Mouse (Mus musculus) olfactory bulb, adult 2 months (tissue): ENCODE measurements around the gene Art5. TPM values are rescaled to one million over a fixed set of nuclear protein-coding genes. Genes with fewer than 3 reads are reported as not detected.

Source experiments
- H3K27ac ChIP-seq: fragments of 200-500 bp; 2 replicates; pipeline ENCODE4 v1.5.1; 2012; ENCODE audit warnings: low read depth, low read length; ENCODE audit not compliant: insufficient read depth
- H3K4me1 ChIP-seq: fragments of 200-500 bp; 2 replicates; pipeline ENCODE4 v1.6.1; 2012; ENCODE audit warnings: low read length; ENCODE audit not compliant: control insufficient read depth, insufficient read depth
- H3K4me3 ChIP-seq: fragments of 200-500 bp; 2 replicates; pipeline ENCODE4 v1.5.1; 2012; ENCODE audit warnings: mild to moderate bottlenecking, low read depth, low read length, moderate library complexity; ENCODE audit not compliant: insufficient read depth
- CTCF ChIP-seq: fragments of 200-500 bp; IDR thresholded peaks from 2 replicates; pipeline ENCODE4 v1.5.1; 2012; ENCODE audit warnings: low read depth, mild to moderate bottlenecking, low read length, moderate library complexity; ENCODE audit not compliant: insufficient read depth
- POLR2A ChIP-seq: fragments of 200-500 bp; IDR thresholded peaks from 2 replicates; pipeline ENCODE4 v1.6.1; 2012; ENCODE audit warnings: mild to moderate bottlenecking, low read depth, low read length, moderate library complexity; ENCODE audit not compliant: insufficient read depth
- WGBS: fragments of 180-500 bp; shearing (Covaris S2); methylation state at CpG from one replicate; pipeline ENCODE4 v1.1.7; 2018; 5-methylcytosine and 5-hydroxymethylcytosine counted together
- polyA plus RNA-seq: library from polyadenylated mRNA; stranded (reverse); fragments of >200 nt; gene quantifications from 2 replicates; pipeline ENCODE4 v1.2.4, GENCODE M21; 2012; ENCODE audit warnings: low replicate concordance; ENCODE audit not compliant: missing spikeins, insufficient read depth, insufficient read length

Gene Art5
- polyA plus RNA-seq, 1 experiment: not detected

- no peak for TF ChIP-seq POLR2A
- no peak for TF ChIP-seq CTCF
- no peak overlapping the region for H3K27ac ChIP-seq
- H3K4me1 ChIP-seq: peaks cover 14% of the 10 kb centered on the region
- peak overlapping the region; percentile 20 for H3K4me3 ChIP-seq
- WGBS: 11% methylated on average over 30 of the region's 30 CpGs
These were observed 9.3 kb downstream of the Art5 start for GRCm38 (mm10) chr7:102099760-102100661.

DNA sequence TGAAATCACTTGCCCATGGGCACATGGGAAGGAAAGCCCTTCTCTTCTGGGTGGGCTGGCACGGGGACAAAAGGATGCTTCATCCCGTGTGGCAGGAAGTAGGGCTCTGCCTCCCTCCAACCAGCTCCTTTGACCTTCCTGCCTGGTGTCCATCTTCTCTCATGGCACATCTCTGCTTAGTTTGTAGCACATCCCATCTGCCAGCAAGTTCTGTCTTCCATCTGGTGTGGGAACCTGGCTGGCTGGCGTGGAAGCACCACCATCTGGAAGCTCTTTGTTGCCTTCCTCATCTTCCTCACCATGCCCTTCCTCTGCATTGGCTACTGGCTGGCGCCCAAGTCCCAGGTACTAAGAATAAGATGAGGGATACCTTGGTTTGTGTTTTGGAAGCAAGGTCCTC is 22.0 kb downstream of the Art5 start:
- WGBS: 83% methylated on average over 4 of the region's 4 CpGs
- Histone ChIP-seq H3K4me1 (no peaks in the 10 kb centered on the region), H3K27ac (no peak overlapping the region), H3K4me3 (no peak overlapping the region)
- TF ChIP-seq POLR2A (no peak), CTCF (no peak)

- Histone ChIP-seq H3K27ac (no peak overlapping the region), H3K4me3 (no peak overlapping the region), H3K4me1 (no peaks in the 10 kb centered on the region)
- TF ChIP-seq CTCF (no peak), POLR2A (no peak)
- 91% methylated on average over 26 of the region's 26 CpGs for WGBS
These were observed 25.1 kb downstream of the Art5 start for GRCm38 (mm10) chr7:102084041-102084696.

DNA sequence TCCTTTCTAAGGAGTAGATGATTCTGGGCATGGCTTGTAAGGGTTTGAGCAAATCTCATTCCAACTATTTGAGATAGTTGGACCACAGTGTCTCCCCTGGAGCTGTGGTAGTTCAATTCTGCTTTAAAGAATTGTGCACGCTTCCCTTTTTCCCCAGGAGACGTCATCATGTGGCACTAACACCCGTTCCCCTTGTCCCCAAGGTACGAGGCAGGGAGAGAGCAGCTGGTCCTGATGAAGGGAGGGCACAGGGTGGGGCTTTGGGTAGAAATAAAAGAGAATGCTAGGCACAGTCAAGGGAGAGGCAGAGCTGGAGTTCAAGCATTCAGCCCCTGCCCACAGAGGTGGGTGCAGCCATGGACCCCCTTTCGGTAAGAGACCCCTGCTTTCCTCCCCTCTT is 26.5 kb downstream of the Art5 start, which contains the start of gene Trpc2:
Gene Trpc2 (plus strand): TSS at position 301 of the 400 bp plus-strand sequence.
- no peak for TF ChIP-seq POLR2A
- TF ChIP-seq CTCF: no peak
- Histone ChIP-seq H3K4me1 (no peaks in the 10 kb centered on the region), H3K27ac (no peak within 1 kb of the TSS), H3K4me3 (no peak within 1 kb of the TSS)
- WGBS: 82% methylated on average over 5 of the region's 5 CpGs

DNA sequence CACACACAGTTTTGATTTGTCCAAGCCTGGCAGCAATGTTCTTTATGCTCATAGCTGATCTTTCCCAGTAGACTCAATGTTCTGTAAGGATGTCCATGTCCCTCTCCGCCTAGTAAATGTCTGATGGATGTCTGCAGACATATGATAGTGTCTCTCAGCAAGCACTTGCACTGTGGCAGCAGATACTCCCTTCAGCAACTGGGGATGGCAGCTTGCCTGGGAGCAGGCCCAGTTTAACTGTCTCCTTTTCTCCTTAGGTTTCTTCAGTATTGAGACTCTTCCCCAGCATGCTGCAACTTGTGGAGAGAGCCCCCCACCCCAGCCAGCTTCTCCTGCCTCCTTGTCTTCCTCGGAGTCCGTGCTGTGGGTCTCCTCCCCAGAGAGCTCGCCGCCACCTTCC is 27.5 kb downstream of the Art5 start:
- H3K27ac ChIP-seq: no peak overlapping the region
- H3K4me3 ChIP-seq: no peak overlapping the region
- 98% methylated on average over 5 of the region's 5 CpGs for WGBS
- TF ChIP-seq POLR2A (no peak), CTCF (no peak)
- no peaks in the 10 kb centered on the region for H3K4me1 ChIP-seq

DNA sequence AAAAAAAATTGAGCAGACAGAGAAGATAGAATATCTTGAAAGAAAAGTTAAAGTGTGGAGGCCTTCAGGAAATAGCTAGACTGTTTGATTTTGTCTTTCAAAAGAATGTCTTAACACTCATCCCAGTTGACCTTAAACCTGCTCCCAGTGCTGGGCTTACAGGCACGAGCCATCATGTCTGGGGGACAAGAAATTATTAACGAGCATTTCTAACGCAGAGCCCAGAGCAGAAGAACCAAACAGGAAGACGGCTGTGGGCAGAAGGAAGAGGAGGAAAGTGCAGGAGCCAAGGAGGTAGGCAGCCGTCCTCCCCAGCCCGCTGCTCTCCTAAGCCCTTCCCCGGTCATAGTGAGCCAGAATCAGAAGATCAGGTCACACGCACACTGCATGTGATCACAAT is 29.0 kb downstream of the Art5 start:
- Histone ChIP-seq H3K4me3 (no peak overlapping the region), H3K27ac (no peak overlapping the region), H3K4me1 (no peaks in the 10 kb centered on the region)
- no peak for TF ChIP-seq CTCF
- TF ChIP-seq POLR2A: no peak
- WGBS: 95% methylated on average over 8 of the region's 8 CpGs

GRCm38 (mm10) chr7:102078517-102078916 is 30.8 kb downstream of the Art5 start:
- no peak overlapping the region for H3K4me3 ChIP-seq
- TF ChIP-seq CTCF (no peak), POLR2A (no peak)
- 64% methylated on average over 7 of the region's 7 CpGs for WGBS
- H3K4me1 ChIP-seq: no peaks in the 10 kb centered on the region
- no peak overlapping the region for H3K27ac ChIP-seq

GRCm38 (mm10) chr7:102076714-102077296 is 32.5 kb downstream of the Art5 start:
- H3K4me1 ChIP-seq: no peaks in the 10 kb centered on the region
- no peak for TF ChIP-seq CTCF
- TF ChIP-seq POLR2A: no peak
- 74% methylated on average over 7 of the region's 7 CpGs for WGBS
- no peak overlapping the region for H3K4me3 ChIP-seq
- no peak overlapping the region for H3K27ac ChIP-seq

- TF ChIP-seq POLR2A: no peak
- TF ChIP-seq CTCF: no peak
- peaks cover 7% of the 10 kb centered on the region; the same call in 1 of the 2 replicates for H3K4me1 ChIP-seq
- H3K4me3 ChIP-seq: no peak overlapping the region
- 63% methylated on average over 6 of the region's 6 CpGs for WGBS
- no peak overlapping the region for H3K27ac ChIP-seq
These were observed 42.9 kb downstream of the Art5 start for GRCm38 (mm10) chr7:102066363-102066762.
